Mouse (Mus musculus) cerebellum, adult 2 months (tissue): ENCODE results near the gene Cnbp. TPM values are rescaled to one million over a fixed set of nuclear protein-coding genes. Genes with fewer than 3 reads are reported as not detected.

Experiments
- DNase-seq, 2 experiments: peaks; one replicate each; pipeline ENCODE4 v3.0.0; 2021
- H3K27ac ChIP-seq: fragments of 200-500 bp; 2 replicates; pipeline ENCODE4 v1.5.1; 2012; ENCODE audit warnings: low read length, control low read depth, inconsistent platforms; ENCODE audit not compliant: insufficient read depth
- H3K27me3 ChIP-seq: fragments of 200-500 bp; 2 replicates; pipeline ENCODE4 v1.6.1; 2012; ENCODE audit warnings: inconsistent platforms, mild to moderate bottlenecking, low read length, moderate library complexity; ENCODE audit not compliant: control insufficient read depth, insufficient read depth
- H3K4me1 ChIP-seq: fragments of 200-500 bp; 2 replicates; pipeline ENCODE4 v1.6.1; 2011; ENCODE audit warnings: low read length; ENCODE audit not compliant: control insufficient read depth, insufficient read depth
- H3K4me3 ChIP-seq: fragments of 200-500 bp; replicated peaks from 2 replicates; pipeline ENCODE3; 2011; ENCODE audit warnings: mild to moderate bottlenecking, low read depth, low read length, control low read depth; ENCODE audit not compliant: insufficient read depth
- CTCF ChIP-seq: fragments of 200-500 bp; IDR thresholded peaks from 2 replicates; pipeline ENCODE4 v1.5.1; 2011; ENCODE audit warnings: low read depth, mild to moderate bottlenecking, control low read depth, low read length, moderate library complexity, borderline replicate concordance; ENCODE audit not compliant: insufficient read depth
- POLR2A ChIP-seq: fragments of 200-500 bp; IDR thresholded peaks from 2 replicates; pipeline ENCODE4 v1.6.1; 2011; ENCODE audit warnings: low read length, control low read depth, borderline replicate concordance; ENCODE audit not compliant: insufficient read depth
- WGBS: fragments of 180-500 bp; shearing (Covaris S2); methylation state at CpG from one replicate; pipeline ENCODE4 v1.1.7; 2018; 5-methylcytosine and 5-hydroxymethylcytosine counted together
- polyA plus RNA-seq: library from polyadenylated mRNA; depleted of rRNA; stranded (reverse); fragments of >200 nt; gene quantifications from 2 replicates; pipeline ENCODE4 v1.2.3, GENCODE M21; 2012; rRNA removed

The Cnbp gene
- polyA plus RNA-seq: 347 and 359 TPM in 2 replicates

DNA sequence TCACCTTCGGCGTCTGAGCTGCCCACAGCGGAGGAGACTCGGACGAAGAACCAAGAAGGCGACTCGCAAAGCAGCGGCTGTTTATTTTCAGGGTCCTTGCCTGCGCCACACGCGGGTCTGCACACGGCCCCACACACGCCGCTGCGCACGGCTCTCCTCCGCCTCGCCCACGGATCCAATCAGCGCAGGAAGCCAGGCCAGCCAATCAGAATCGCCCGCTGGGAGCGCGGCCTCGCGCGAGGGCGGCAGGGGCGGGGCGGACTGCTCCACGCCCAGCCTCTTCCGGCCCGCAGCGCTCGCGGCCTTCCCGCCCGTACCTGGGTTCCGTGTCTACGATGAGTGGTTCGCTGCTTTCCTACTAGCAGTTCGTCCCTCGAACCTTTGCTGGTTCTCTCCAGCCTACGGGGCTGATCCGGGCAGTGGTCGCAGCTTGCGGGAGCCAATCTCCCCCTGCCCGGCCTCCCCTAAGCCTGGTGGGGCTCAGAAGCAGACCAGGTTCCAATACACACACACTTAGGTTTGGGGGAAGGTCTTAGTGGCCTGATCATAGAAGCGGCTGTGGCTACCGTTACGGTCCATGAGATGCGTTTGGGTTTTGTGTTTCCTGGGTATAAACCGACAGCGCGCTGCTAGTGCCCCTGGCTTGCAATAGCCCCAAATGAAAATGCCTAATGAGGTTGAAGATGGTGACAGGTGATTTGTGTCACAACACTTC lies at the start of gene Cnbp:
Gene Cnbp (minus strand): TSS at position 207 of the 715 bp plus-strand sequence.
- TF ChIP-seq CTCF (no peak), POLR2A (peak; percentile 95)
- WGBS: under 1% methylated on average over 55 of the region's 55 CpGs

DNA sequence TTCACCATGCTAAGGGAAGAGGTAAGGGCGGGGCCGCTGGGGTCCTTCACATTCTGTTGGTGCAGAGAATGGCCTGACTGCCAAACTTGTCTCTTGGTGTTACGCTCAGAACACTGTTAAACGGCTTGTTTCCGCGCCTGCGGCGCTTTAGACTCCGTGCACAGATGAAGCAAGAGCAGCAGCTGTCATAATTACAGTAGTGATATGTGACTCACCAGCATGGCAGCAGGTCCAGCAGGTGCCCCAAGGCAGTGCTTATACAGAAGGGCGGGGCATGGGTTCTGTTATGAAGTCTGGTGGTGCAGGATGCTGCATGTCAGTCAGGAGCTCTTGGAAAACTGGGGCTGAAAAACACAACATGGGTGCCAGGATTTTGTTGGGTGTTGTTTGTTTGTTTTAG lies 47.1 kb upstream of the Cnbp start:
- Histone ChIP-seq H3K27ac (no peak overlapping the region), H3K27me3 (no peaks in the 10 kb centered on the region), H3K4me3 (no peak overlapping the region), H3K4me1 (peaks cover 29% of the 10 kb centered on the region)
- 96% methylated on average over 10 of the region's 10 CpGs for WGBS
- TF ChIP-seq CTCF (no peak), POLR2A (no peak)
- no peak for DNase-seq

More for the DNA sequence above, at the start of gene Cnbp:
- H3K27ac ChIP-seq: peak within 1 kb of the TSS; percentile 83
- H3K27me3 ChIP-seq: no peaks in the 10 kb centered on the region
- DNase-seq: peak; percentile 98 to 99
- peaks cover 9% of the 10 kb centered on the region; the same call in 1 of the 2 replicates for H3K4me1 ChIP-seq
- H3K4me3 ChIP-seq: peak within 1 kb of the TSS; percentile 80

DNA sequence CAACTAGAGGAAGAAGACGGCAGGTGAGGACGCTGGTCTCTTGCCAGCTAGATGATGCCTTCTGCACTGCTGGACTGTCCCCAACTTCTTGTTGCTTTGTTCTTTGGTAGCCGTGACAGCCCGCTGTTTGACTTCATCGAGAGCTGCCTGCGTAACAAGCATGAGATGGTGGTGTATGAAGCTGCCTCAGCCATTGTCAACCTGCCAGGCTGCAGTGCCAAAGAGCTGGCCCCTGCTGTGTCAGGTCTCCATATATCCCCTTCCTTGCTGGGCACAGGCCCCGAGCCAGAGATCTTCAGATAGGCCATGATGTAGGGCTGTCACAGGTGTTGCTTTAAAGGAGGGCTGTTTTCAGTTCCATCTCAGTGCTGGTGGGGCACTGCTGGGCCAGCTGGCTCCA lies 43.0 kb upstream of the Cnbp start:
- 6% methylated on average over 7 of the region's 7 CpGs for WGBS
- peak overlapping the region; percentile 42 for H3K27ac ChIP-seq
- H3K27me3 ChIP-seq: no peaks in the 10 kb centered on the region
- H3K4me1 ChIP-seq: peaks cover 31% of the 10 kb centered on the region
- TF ChIP-seq CTCF: no peak
- TF ChIP-seq POLR2A: no peak
- peak; percentile 82 to 87 for DNase-seq
- no peak overlapping the region for H3K4me3 ChIP-seq

DNA sequence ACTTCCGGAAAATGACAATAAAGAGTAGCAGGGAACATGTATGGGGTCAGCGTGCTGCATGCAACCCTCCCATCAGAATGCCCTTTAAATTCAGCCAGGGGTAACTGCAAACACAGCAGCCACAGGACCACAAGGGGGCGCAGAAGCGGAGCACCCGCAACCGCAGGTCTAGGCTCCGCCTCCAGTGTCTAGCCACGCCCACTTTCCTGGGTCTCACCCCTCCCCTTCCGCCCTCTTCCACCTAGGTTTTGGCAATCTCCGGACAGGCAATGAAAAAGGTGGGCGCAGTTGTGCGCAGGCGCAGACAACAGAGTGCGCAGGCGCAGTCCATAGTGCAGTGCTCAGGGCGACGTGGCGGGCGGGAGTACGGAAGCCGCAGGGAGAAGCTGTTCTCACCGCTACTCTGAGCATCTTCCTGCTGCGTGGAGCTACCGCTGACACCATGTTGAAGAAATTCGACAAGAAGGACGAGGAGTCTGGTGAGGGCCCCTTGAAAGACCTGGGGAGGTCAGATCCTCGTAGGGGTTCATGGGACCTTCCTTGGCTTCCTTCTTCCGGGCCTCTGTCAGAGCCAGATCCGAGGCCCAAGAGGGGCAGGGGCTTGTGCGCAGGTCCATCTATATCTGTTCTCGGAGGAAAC lies 36.8 kb upstream of the Cnbp start, which contains the start of gene Copg1:
Gene Copg1 (plus strand): TSS at position 221 of the 640 bp plus-strand sequence.
- TF ChIP-seq CTCF: peak; percentile 85
- peak; percentile 85; the same call in 1 of the 2 replicates for TF ChIP-seq POLR2A
- under 1% methylated on average over 31 of the region's 31 CpGs for WGBS
- Histone ChIP-seq H3K27me3 (no peaks in the 10 kb centered on the region), H3K27ac (peak within 1 kb of the TSS; percentile 26; the same call in 1 of the 2 replicates), H3K4me1 (peaks cover 5% of the 10 kb centered on the region; the same call in 1 of the 2 replicates), H3K4me3 (peak within 1 kb of the TSS; percentile 81)
- DNase-seq: peak; percentile 100

DNA sequence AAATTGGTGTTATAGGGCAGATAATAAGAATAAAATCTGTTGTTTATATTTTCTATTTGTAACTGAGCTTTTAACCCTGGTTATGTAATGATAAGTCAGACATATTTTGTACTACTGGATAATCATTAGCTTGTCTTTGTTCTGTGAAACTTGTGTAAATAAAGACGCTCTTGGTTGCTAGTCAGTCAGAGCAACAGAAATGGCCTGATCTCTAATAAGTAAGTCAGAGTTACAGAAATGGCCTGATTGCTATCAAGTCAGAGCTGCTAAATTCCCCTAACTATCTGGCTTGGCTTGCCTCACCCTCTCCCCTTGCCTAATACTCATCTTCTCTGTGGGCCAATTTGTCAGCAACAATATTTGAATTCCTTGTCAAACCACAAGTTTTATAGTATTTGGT lies 35.8 kb upstream of the Cnbp start:
- TF ChIP-seq POLR2A (no peak), CTCF (no peak)
- H3K27me3 ChIP-seq: no peaks in the 10 kb centered on the region
- no peak overlapping the region for H3K27ac ChIP-seq
- WGBS: 93% methylated on average over 1 of the region's 1 CpGs
- no peak for DNase-seq
- peaks cover 5% of the 10 kb centered on the region; the same call in 1 of the 2 replicates for H3K4me1 ChIP-seq
- no peak overlapping the region for H3K4me3 ChIP-seq

DNA sequence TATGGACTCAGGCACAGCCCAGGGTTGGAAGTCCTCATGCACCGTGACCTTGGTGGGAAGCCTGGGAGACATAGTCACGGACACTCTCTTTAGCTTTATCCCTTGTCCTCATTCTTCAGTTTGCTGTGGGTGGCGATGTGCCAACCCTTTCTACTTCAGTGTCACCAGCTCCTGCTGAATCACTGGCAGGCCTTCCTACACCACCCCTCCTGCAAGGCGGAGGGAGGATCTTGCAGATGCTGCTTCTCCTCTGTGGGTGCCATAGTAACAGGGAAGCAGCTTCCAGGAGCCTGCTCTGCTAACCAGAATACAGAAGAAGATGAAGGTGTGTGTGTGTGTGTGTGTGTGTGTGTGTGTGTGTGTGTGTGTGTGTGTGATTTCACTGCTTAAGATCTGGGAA lies 31.9 kb upstream of the Cnbp start:
- Histone ChIP-seq H3K27ac (no peak overlapping the region), H3K4me1 (no peaks in the 10 kb centered on the region), H3K4me3 (no peak overlapping the region), H3K27me3 (no peaks in the 10 kb centered on the region)
- TF ChIP-seq POLR2A (no peak), CTCF (no peak)
- 26% methylated on average over 4 of the region's 4 CpGs for WGBS
- no peak for DNase-seq

DNA sequence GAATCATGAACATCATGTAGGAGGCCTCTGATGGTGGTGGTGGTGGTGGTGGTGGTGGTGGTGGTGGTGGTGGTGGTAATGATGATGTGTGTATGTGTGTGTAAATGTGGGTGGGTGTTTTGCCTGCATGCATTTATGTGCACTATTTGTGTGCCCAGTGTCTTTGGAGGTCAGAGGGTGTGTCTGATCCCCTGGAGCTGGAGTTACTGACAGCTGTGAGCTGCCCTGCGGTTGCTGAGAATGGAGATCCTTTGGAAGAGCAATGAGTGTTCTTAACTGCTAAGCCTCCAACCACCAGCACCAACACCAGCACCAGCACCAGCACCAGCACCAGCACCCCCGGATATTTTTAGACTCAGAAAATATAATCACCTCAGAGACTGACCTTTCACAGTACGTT lies 31.3 kb upstream of the Cnbp start:
- 79% methylated on average over 3 of the region's 3 CpGs for WGBS
- no peak overlapping the region for H3K4me3 ChIP-seq
- no peak for DNase-seq
- TF ChIP-seq POLR2A: no peak
- no peak for TF ChIP-seq CTCF
- no peak overlapping the region for H3K27ac ChIP-seq
- H3K27me3 ChIP-seq: no peaks in the 10 kb centered on the region
- no peaks in the 10 kb centered on the region for H3K4me1 ChIP-seq

DNA sequence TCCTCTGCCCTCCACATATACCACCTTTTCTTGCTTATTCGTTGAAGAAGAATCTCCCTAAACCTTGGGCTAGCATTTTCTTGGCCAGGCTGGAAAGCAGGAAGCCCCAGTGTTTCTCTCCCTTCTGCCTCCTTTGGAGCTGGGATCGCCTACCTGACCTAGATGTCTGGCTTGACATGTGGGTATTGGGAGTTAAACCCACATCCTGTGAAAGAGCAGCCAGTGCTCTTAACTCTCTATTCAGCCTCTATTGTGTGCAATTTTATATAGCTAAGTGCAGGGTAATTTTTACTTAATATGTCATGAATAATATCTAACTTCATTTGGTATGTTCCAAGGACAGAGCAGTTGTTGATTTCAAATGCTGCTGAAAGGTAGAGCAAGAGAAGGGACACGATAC lies 28.7 kb upstream of the Cnbp start:
- Histone ChIP-seq H3K4me3 (no peak overlapping the region), H3K27me3 (no peaks in the 10 kb centered on the region), H3K27ac (no peak overlapping the region), H3K4me1 (no peaks in the 10 kb centered on the region)
- WGBS: 64% methylated on average over 3 of the region's 3 CpGs
- no peak for DNase-seq
- TF ChIP-seq POLR2A: no peak
- no peak for TF ChIP-seq CTCF
